Mouse (Mus musculus) liver, embryonic 14.5 days (tissue): ENCODE results near the gene Rhbdl1. TPM values are rescaled to one million over a fixed set of nuclear protein-coding genes. Genes with fewer than 3 reads are reported as not detected.

Experiments used
- ATAC-seq: fragments of 200-750 bp; cut with Nextera tagmentation; 2 replicates; pipeline ENCODE4 v1.8.0; 2017; ENCODE audit warnings: moderate number of reproducible peaks, mild to moderate bottlenecking, moderate library complexity; ENCODE audit not compliant: insufficient read depth
- DNase-seq, 3 experiments: peaks; one replicate each; pipeline ENCODE4 v3.0.0-alpha.2; 2012 to 2013; ENCODE audit warnings: low read depth in 3 of 3, low spot score in 3 of 3
- H3K27ac ChIP-seq: fragments of 300-500 bp; sonication (generic); 2 replicates; pipeline ENCODE4 v1.5.1; 2014; ENCODE audit warnings: moderate library complexity, mild to moderate bottlenecking, control low read depth, inconsistent platforms
- H3K27me3 ChIP-seq: fragments of 300-500 bp; sonication (generic); 2 replicates; pipeline ENCODE4 v1.6.1; 2014; ENCODE audit warnings: mild to moderate bottlenecking, low read length, moderate library complexity; ENCODE audit not compliant: control insufficient read depth, insufficient read depth
- H3K36me3 ChIP-seq: fragments of 300-500 bp; sonication (generic); replicated peaks from 2 replicates; pipeline ENCODE4 v1.6.1; 2014; ENCODE audit warnings: low read depth; ENCODE audit not compliant: control insufficient read depth, insufficient read depth
- H3K4me1 ChIP-seq, 2 experiments: fragments of 200-500 bp in 1 of 2; fragments of 300-500 bp in 1 of 2; sonication (generic) in 1 of 2; replicated peaks; 2 replicates each; pipeline ENCODE4 v1.6.1; 2012 to 2014; ENCODE audit warnings: antibody characterized with exemption in 1 of 2, inconsistent platforms in 1 of 2, low read length in 1 of 2; ENCODE audit not compliant: control insufficient read depth in 2 of 2, insufficient read depth in 2 of 2
- H3K4me2 ChIP-seq: fragments of 300-500 bp; sonication (generic); 2 replicates; pipeline ENCODE4 v1.6.1; 2014; ENCODE audit warnings: low read depth, mild to moderate bottlenecking, control low read depth, moderate library complexity
- H3K4me3 ChIP-seq, 2 experiments: fragments of 200-500 bp in 1 of 2; fragments of 300-500 bp in 1 of 2; sonication (generic) in 1 of 2; 2 replicates each; pipeline ENCODE4 v1.5.1; 2012 to 2014; ENCODE audit warnings: low read depth in 2 of 2, low read length in 2 of 2, mild to moderate bottlenecking in 2 of 2, control low read depth in 1 of 2, inconsistent platforms in 1 of 2, moderate library complexity in 1 of 2; ENCODE audit not compliant: insufficient read depth in 1 of 2
- H3K9ac ChIP-seq: fragments of 300-500 bp; sonication (generic); replicated peaks from 2 replicates; pipeline ENCODE4 v1.6.1; 2014; ENCODE audit warnings: mild to moderate bottlenecking, control low read depth, moderate library complexity
- H3K9me3 ChIP-seq: fragments of 300-500 bp; sonication (generic); 2 replicates; pipeline ENCODE4 v1.6.1; 2016; ENCODE audit warnings: low read length, mixed read lengths; ENCODE audit not compliant: control insufficient read depth
- CTCF ChIP-seq: IDR thresholded peaks from 2 replicates; pipeline ENCODE4 v1.5.1; 2016; ENCODE audit warnings: antibody characterized with exemption, low read depth, control low read depth
- EP300 ChIP-seq: IDR thresholded peaks from 2 replicates; pipeline ENCODE4 v1.6.1; 2016; ENCODE audit warnings: antibody characterized with exemption, low read depth
- WGBS: fragments of 180-500 bp; shearing (Covaris S2); extraction: QIAGEN DNeasy Blood & Tissue Kit; methylation state at CpG from one replicate; pipeline ENCODE4 v1.1.7; 2014; ENCODE audit not compliant: insufficient replicate concordance; 5-methylcytosine and 5-hydroxymethylcytosine counted together
- polyA plus RNA-seq, 2 experiments: library from polyadenylated mRNA; depleted of rRNA in 1 of 2; stranded (reverse) in 1 of 2; unstranded in 1 of 2; fragments of >200 nt; fragmentation: Nextera tagmentation in 1 of 2; extraction: Ambion mirVana in 1 of 2; gene quantifications; 2 replicates each; pipeline versions ENCODE4 v1.2.1 to v1.2.3; 2012 to 2014

Rhbdl1 gene
- polyA plus RNA-seq, 2 experiments: 0.58 to 1.5 TPM

- H3K4me3 ChIP-seq: 0 out of 4 replicates have a peak overlapping the region, but pooled peaks of 1 of the 2 experiments have one; percentile 16
- 6% methylated on average over 46 of the region's 46 CpGs for WGBS
Measured at GRCm38 (mm10) chr17:25818851-25819780, 18.0 kb downstream of the Rhbdl1 start.

GRCm38 (mm10) chr17:25817662-25818061, 19.4 kb downstream of the Rhbdl1 start:
- Histone ChIP-seq H3K4me3 (no peak overlapping the region), H3K9ac (no peak overlapping the region), H3K27me3 (peaks cover 32% of the 10 kb centered on the region), H3K36me3 (no peaks in the 10 kb centered on the region), H3K4me1 (no peaks in the 10 kb centered on the region; a peak in 1 of 4 replicates), H3K27ac (no peak overlapping the region), H3K4me2 (no peak overlapping the region), H3K9me3 (no peaks in the 10 kb centered on the region)
- 70% methylated on average over 11 of the region's 11 CpGs for WGBS
- no peak for DNase-seq
- no peak for TF ChIP-seq EP300
- no peak; the same call in 1 of the 2 replicates for TF ChIP-seq CTCF
- no peak for ATAC-seq

More at GRCm38 (mm10) chr17:25818851-25819780, 18.0 kb downstream of the Rhbdl1 start:
- peak; percentile 44; the same call in 1 of the 2 replicates for ATAC-seq
- Histone ChIP-seq H3K4me2 (peak overlapping the region; percentile 20; the same call in 1 of the 2 replicates), H3K9me3 (no peaks in the 10 kb centered on the region), H3K27me3 (peaks cover 30% of the 10 kb centered on the region), H3K27ac (no peak overlapping the region), H3K9ac (no peak overlapping the region), H3K36me3 (no peaks in the 10 kb centered on the region), H3K4me1 (peaks cover 1 to 5% of the 10 kb centered on the region in 2 experiments; a peak in 3 of 4 replicates)
- DNase-seq: no peak
- TF ChIP-seq EP300: no peak
- no peak for TF ChIP-seq CTCF

GRCm38 (mm10) chr17:25813471-25813870, 23.6 kb downstream of the Rhbdl1 start:
- Histone ChIP-seq H3K36me3 (no peaks in the 10 kb centered on the region), H3K4me1 (no peaks in the 10 kb centered on the region), H3K27me3 (peaks cover 42% of the 10 kb centered on the region), H3K9ac (no peak overlapping the region), H3K9me3 (no peaks in the 10 kb centered on the region), H3K4me3 (no peak overlapping the region), H3K27ac (no peak overlapping the region), H3K4me2 (no peak overlapping the region)
- 4% methylated on average over 20 of the region's 20 CpGs for WGBS
- no peak for ATAC-seq
- TF ChIP-seq CTCF: peak; percentile 74
- TF ChIP-seq EP300: no peak
- DNase-seq: peak in 1 of 3 experiments; percentile 52

DNA sequence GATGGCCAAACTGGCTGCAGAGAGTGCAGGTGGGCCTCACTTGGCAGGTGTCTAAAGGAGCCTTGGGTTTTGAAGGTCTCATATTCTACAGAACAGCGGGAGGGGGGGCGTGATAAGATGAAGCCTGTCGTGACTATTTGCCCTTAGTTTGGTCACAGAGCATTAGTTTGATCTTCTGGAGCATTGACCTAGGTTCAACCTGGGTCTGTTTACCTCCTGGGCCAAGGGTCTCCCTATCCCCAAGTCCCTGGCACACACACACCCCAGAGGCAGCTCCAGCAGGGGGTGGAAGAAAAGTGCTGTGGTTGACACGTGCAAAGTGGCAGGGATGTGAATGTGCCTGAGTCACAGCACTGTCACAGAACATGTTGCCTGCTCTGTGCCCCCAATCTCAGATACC, 26.2 kb downstream of the Rhbdl1 start:
- Histone ChIP-seq H3K4me1 (no peaks in the 10 kb centered on the region), H3K27me3 (peaks cover 43% of the 10 kb centered on the region), H3K9ac (no peak overlapping the region), H3K27ac (no peak overlapping the region), H3K4me2 (no peak overlapping the region), H3K36me3 (no peaks in the 10 kb centered on the region), H3K4me3 (no peak overlapping the region), H3K9me3 (no peaks in the 10 kb centered on the region)
- 45% methylated on average over 4 of the region's 4 CpGs for WGBS
- TF ChIP-seq CTCF: no peak
- TF ChIP-seq EP300: no peak
- DNase-seq (no peak), ATAC-seq (no peak)

DNA sequence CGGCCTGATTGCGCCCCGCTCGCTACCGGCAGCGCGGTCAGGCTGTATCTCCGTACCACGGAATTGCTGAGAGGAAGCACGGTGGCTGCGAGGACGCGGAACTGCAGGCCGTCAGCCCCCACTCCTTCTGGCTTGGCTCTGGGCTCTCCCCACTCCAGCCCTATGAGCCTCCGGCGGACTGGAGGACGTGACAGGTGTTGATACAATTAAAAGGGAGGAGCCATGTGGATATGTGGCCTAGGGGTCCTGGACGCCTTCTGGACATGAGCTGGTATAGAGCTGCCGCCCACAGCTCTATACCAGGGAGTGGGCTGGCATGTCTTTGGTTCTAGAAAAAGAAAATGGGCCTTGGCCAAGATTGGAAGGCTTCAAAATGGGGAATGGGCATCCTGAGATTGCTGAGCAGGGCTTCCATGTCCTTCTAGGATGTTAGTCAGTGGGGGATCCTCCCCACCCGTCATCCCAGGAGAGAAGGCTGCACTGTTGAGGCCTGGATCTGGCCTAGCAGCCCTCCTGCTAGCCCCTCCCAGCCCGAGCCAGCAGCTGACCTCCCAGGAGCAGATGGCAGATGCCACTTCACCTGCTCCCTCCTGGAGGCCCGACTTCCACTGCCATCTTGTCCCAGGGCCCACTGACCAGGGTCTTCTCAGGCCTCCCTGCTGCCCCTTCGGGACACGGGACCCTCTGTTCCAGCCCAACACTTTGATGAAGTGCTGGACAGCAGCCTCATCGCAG, 27.3 kb downstream of the Rhbdl1 start:
- H3K4me3 ChIP-seq: peak overlapping the region; percentile 15 to 53; a peak in 3 of 4 replicates
- no peaks in the 10 kb centered on the region for H3K4me1 ChIP-seq
- DNase-seq (no peak), ATAC-seq (no peak)
- H3K9me3 ChIP-seq: no peaks in the 10 kb centered on the region
- H3K36me3 ChIP-seq: no peaks in the 10 kb centered on the region
- TF ChIP-seq CTCF (no peak), EP300 (no peak)
- peaks cover 43% of the 10 kb centered on the region for H3K27me3 ChIP-seq
- peak overlapping the region; percentile 61 for H3K4me2 ChIP-seq
- WGBS: 10% methylated on average over 25 of the region's 25 CpGs
- no peak overlapping the region for H3K9ac ChIP-seq
- no peak overlapping the region for H3K27ac ChIP-seq
